Mouse (Mus musculus) kidney, adult 9 months (tissue): Measurements from ENCODE around the gene Kcnc3.
A peak's percentile ranks its signal among the peaks of the same experiment; 100 is the strongest.

Source experiments
- DNase-seq: peaks from one replicate; pipeline ENCODE4 v3.0.0; 2022

Kcnc3 gene

DNA sequence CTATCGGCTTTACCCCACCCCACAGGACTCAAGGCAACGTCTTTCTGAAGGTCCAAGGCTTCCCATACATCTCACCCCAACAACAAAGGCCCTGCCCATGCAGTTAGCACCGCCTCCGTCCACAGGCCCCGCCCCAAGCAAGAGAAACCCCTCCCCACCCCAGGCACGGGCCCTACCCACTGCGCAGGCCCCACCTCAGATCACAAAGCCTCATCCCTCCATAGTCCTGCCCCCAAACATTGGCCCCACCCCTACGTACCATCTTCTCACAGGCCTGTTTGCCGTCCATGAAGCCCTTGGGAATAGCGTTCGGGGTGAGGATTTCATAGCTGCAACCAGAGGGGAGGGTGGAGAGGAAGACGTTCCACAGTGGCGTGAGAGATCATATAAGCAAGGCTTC lies 42.2 kb downstream of the Kcnc3 start:
- DNase-seq, result no peak

DNA sequence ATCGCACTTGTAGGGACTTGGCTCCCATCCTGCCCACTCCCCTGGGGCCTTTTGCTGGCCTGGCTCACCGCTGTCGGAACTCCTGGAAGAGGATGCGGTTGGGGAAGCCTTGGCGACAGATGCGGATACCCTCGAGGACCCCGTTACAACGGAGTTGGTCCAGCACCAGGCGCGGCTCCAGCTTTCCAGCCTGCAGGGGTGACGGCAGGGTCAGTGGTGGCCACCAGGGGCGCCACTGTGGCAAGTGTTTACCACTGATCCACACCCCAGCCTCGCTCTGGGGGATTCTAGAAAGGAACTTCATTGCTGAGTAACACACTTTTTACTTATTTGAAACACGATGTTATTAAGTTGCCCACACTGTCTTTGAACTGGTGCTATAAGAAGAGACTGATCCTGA lies 42.9 kb downstream of the Kcnc3 start:
- DNase-seq, result no peak

DNA sequence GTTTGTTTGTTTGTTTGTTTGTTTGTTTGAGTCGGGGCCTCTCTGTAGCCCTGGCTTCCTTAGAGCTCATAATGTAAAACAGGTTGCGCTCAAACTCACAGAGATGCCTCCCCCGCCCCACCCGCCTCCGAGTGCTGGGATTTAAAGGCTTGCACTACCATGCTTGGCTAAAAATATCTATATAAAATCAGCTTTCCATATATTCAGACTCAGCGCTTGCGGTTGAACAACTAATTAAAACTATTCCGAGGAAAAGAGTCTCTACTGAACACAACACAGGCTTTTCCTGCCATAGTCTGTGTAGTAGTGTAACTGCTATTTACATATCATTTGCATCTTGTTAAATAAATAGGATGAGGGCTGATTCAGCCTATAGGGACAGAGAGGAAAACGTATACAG lies 46.2 kb downstream of the Kcnc3 start:
- DNase-seq, result no peak

DNA sequence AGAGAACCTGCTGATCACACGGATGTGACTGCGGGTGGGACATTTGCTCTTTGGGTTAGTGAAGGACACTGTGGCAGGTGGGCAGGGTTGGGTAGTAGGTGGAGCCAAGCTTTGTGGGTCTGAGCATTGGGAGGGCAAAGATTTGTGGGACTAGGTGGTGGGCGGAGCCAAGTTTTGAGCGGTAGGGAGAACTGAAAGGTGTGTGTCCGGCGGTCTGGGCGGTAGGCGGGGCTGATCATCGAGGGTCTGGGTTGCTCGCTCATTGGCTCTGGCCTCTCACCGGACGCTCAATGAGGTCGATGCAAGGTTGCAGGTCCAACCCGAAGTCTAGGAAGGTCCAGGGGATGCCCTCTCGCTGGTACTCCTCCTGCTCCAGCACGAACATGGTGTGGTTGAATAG lies 48.2 kb downstream of the Kcnc3 start:
- no peak for DNase-seq

DNA sequence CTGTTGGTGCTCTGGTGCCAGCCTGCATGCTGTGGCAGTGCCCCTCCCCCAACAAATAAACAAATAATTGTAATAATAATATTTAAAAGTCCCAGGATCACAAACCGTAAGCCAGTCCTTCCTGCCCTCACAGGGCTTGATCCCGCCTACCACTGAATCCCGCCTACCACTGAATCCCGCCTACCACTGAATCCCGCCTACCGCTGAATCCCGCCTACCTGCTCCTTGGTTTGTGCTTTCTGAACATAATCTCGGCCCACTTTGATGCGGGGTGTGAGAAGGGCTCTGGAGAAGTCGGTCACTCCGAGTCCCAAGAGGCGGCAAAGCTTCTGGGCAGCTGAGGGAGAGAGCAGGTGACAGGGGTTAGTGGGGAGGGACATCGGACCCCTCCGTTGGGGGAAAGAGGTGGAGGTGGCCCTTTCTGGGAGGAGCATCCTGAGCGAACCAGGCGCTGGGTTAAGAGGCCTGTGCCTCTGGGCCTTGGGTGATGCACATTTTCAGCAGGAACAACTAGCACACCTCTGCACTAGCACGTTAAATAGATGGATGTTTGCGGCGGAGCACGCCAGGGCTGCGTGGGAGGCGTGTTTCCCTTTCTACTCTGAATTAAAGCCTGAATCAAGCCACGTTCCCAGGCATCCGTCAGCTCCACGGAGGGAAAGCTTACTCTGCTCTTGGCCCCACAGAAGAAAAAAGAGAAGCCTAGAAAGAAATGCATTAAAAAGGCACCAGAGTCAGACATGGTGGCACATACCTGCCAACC lies 50.6 kb downstream of the Kcnc3 start:
- DNase-seq, result no peak

DNA sequence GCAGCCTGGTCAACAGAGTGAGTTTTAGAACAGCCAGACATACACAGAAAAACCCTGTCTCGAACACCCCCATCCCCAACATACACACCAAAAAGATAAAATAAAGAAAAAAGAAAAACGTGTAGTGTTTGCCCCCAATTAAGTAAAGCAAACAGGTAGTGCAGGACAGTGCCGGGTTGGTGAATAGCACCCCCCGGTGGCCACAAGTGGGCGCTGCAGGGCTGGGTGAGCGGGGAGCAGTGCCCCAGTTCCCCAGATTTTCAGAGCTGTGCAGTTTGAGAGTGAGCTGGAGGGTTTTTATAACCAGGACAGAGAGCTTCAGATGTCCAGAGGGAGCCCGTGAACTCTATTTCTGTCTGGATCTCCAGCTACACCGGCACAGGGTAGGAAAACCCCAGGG lies 51.4 kb downstream of the Kcnc3 start:
- no peak for DNase-seq

DNA sequence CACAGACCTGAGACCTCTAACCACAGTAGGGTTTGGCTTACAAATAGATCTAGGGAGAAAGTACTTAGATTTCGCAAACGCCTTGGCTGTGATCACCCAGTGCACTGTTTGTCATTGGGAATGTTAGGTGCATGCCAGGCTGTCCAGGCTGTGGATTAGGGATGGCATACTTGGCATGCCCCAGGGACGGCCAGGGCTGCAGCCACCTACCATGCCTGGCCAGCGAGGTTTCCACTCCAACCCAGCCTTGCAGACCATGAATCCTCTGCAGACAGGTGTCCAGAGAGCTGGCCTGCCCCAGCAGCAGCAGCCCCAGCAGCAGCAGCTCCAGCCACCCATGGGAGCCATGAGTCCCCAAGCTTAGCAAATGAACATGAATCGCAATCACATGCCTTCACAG lies 54.8 kb downstream of the Kcnc3 start:
- DNase-seq, result no peak

DNA sequence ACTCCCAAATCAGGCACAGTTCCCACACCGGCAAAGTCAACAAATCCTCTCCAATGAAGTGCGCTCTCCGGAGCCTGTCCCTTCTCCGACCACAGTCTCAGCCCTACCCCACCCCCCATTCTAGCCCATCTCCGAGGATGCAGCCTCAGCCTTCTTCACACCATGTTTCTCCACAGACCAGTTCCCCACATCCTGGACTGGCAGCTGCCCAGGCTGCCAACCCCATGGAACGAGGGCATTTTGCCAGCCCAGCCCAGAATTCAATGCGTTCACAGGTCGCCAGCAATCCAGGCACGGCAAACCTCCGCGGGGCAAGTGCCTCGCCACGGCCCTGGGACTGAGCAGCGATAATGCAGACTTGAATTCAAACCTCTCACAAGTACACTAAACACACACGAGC lies 55.5 kb downstream of the Kcnc3 start:
- DNase-seq, result peak; percentile 64

DNA sequence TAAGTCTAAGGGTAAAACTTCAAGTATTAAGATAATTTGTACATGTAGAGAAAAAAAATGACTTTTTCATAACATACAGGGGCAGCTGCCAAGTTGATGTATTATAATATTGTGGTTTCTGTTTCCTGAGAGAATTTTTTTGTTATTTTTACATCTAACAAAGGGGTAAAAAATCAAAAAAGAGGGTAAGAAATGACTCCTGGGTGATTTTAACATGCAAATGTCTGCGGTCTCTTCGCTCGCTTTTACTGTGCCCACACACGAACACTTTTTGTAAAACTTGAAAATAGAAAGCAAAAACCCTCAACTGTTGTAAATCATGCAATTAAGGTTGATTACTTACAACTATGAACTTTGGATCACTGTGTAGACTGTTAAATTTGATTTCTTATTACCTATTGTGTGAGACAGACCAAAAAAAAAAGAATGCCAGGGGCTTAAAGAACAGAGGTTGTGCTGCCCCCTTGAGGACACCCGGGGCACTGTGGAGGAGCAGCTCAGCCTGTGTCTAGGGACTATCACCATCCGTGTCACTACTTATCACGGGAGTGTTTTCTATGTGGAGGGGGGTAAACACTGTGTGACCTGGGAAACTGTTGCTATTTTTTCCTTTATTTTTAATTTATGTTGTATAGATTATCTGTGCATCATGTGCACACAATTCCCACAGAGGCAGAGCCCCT lies 56.7 kb downstream of the Kcnc3 start:
- peak; percentile 74 for DNase-seq

DNA sequence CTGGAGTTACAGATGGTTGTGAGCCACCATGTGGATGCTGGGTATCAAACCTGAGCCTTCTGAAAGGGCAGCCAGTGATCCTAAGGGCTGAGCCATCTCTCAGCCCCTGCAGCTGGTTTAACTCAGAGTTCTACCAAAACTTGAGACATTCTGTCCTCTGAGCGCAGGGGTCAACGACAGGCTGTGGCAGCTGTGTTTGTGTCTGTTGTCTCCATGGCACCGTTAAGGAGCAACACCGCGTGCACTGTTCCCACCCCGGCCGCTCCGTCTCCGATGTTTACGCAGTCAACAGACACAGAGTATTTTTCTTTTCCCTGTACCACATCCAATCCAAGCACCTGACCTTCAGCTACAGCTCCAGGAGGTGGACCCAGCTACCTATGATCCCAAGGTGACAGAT lies 57.3 kb downstream of the Kcnc3 start:
- DNase-seq, result no peak

DNA sequence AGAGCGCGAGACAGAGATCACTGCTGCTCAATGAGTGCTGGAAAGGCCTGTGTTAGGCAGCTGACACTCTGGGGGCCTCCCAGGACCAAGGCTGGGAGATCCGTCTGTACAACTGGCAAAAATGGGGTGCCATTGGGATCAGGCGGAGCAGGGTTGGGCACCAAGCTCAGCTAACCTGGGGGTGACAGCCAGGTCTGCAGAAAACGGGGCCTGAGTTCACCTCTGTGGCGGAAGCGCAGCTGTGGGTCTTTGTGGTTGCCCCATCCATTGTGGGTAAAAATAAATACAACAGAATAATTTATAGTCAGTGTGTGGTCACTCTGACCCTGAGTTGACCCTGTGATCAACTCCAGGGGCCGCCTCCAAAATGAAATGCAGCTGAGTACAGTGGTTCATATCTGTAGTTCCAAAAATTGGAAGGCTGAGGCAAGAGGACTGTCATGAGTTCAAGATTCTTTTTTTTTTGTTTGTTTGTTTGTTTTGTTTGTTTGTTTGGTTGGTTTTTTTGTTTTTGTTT lies 58.7 kb downstream of the Kcnc3 start:
- no peak for DNase-seq

DNA sequence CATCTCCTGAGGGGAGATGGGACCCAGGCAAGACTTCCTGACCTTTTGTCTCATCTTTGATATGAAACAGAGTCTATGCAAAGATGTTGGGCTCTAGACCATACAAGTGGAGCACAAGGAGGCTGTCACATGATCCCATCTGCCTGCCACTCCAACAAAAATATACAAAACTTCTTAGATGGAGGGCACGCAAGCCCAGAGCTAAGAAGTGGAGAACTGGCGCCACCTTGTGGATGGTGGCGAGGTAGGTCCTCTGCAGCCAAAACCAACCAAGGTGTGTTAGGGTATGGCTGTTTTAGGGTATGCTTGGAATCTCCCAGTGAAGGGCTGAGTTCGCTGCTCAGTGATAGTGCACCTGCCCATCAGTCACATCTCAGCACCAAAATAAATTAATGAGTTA lies 59.5 kb downstream of the Kcnc3 start:
- DNase-seq, result peak; percentile 38

DNA sequence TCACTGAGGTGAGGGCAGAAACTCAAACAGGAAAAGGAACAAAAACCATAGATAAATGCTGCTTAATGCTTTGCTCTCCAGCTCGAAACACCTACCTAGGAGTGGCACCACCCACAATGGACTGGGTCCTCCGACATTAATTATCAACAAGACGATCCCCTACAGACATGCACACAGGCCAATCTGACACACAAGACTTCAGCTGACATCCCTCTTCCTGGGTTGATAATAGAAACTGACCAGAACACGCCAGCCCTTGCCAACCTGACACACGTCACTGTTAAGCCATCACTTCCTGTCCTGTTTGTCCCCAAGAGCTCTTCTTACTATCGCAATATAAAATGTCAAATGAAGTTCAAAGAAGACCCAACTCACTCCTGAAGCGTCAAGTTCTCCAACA lies 61.0 kb downstream of the Kcnc3 start:
- DNase-seq, result no peak

DNA sequence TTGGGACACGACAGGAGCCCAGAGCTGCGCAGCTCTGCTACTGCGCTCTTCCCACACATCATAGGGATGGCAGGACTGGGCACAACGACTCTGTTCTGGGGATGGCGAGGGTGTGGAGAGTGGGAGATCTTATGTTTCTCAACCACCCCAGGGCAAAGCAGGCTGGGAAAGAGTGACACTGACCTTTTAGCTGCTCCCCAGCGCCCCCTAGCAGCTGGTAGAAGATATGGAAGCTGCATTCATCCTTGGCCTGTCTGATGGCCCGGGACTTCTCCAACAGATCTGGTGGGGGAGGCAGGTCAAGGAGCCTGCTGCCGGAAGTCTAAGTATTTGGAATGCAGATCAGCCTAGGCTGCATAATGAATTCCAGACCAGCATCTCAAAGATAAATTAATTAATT lies 63.3 kb downstream of the Kcnc3 start:
- no peak for DNase-seq
